Mouse (Mus musculus) kidney, postnatal 0 days (tissue): ENCODE data around the gene 1700028P14Rik. TPM values are rescaled to one million over a fixed set of nuclear protein-coding genes. Genes with fewer than 3 reads are reported as not detected.

Experiments
- ATAC-seq: fragments of 200-750 bp; cut with Nextera tagmentation; replicated peaks from 2 replicates; pipeline ENCODE4 v1.8.0; 2017; ENCODE audit warnings: low read depth, moderate number of reproducible peaks, moderate TSS enrichment, moderate library complexity; ENCODE audit not compliant: low FRiP score
- DNase-seq: peaks from one replicate; pipeline ENCODE4 v3.0.0-alpha.2; 2016; ENCODE audit warnings: low spot score
- H3K27ac ChIP-seq: fragments of 300-500 bp; sonication (generic); 2 replicates; pipeline ENCODE4 v1.5.1; 2014; ENCODE audit warnings: mild to moderate bottlenecking
- H3K27me3 ChIP-seq: fragments of 300-500 bp; sonication (generic); 2 replicates; pipeline ENCODE4 v1.6.1; 2014; ENCODE audit warnings: low read length, mixed read lengths; ENCODE audit not compliant: insufficient read depth
- H3K36me3 ChIP-seq: fragments of 300-500 bp; sonication (generic); 2 replicates; pipeline ENCODE4 v1.6.1; 2014; ENCODE audit warnings: low read length, mixed read lengths; ENCODE audit not compliant: insufficient read depth
- H3K4me1 ChIP-seq: fragments of 300-500 bp; sonication (generic); replicated peaks from 2 replicates; pipeline ENCODE4 v1.6.1; 2014; ENCODE audit warnings: antibody characterized with exemption, low read length, mixed read lengths; ENCODE audit not compliant: insufficient read depth
- H3K4me2 ChIP-seq: fragments of 300-500 bp; sonication (generic); 2 replicates; pipeline ENCODE4 v1.6.1; 2014; ENCODE audit warnings: mild to moderate bottlenecking, low read length, moderate library complexity, mixed read lengths
- H3K4me3 ChIP-seq: fragments of 300-500 bp; sonication (generic); replicated peaks from 2 replicates; pipeline ENCODE4 v1.5.1; 2014; ENCODE audit warnings: low read depth, low read length
- H3K9ac ChIP-seq: fragments of 300-500 bp; sonication (generic); 2 replicates; pipeline ENCODE4 v1.6.1; 2014; ENCODE audit warnings: low read depth, low read length
- H3K9me3 ChIP-seq: fragments of 300-500 bp; sonication (generic); replicated peaks from 2 replicates; pipeline ENCODE4 v1.6.1; 2016; ENCODE audit warnings: low read length, inconsistent platforms, mixed read lengths
- CTCF ChIP-seq: IDR thresholded peaks from 2 replicates; pipeline ENCODE4 v1.5.1; 2016; ENCODE audit warnings: antibody characterized with exemption, low read depth, mild to moderate bottlenecking, moderate library complexity
- WGBS: fragments of 180-500 bp; shearing (Covaris S2); extraction: QIAGEN DNeasy Blood & Tissue Kit; methylation state at CpG from one replicate; pipeline ENCODE4 v1.1.7; 2014; 5-methylcytosine and 5-hydroxymethylcytosine counted together
- polyA plus RNA-seq: library from polyadenylated mRNA; unstranded; fragments of >200 nt; fragmentation: Nextera tagmentation; extraction: Ambion mirVana; gene quantifications from 2 replicates; pipeline ENCODE4 v1.2.1, GENCODE M21; 2015

The 1700028P14Rik gene
- polyA plus RNA-seq, 1 experiment from 2014 or later: 1.2 TPM

- no peak overlapping the region for H3K4me2 ChIP-seq
- H3K9ac ChIP-seq: no peak overlapping the region
- DNase-seq: no peak
- H3K36me3 ChIP-seq: no peaks in the 10 kb centered on the region
- H3K27me3 ChIP-seq: no peaks in the 10 kb centered on the region
- TF ChIP-seq CTCF: no peak
- no peaks in the 10 kb centered on the region for H3K4me1 ChIP-seq
- no peak overlapping the region for H3K4me3 ChIP-seq
- H3K27ac ChIP-seq: no peak overlapping the region
- no peak for ATAC-seq
- H3K9me3 ChIP-seq: no peaks in the 10 kb centered on the region
- 89% methylated on average over 4 of the region's 4 CpGs for WGBS
Observed at GRCm38 (mm10) chr19:23542759-23543158, 109.9 kb downstream of the 1700028P14Rik start.

- Histone ChIP-seq H3K36me3 (no peaks in the 10 kb centered on the region), H3K27ac (no peak overlapping the region), H3K27me3 (no peaks in the 10 kb centered on the region), H3K9ac (no peak overlapping the region), H3K4me1 (no peaks in the 10 kb centered on the region), H3K4me3 (no peak overlapping the region), H3K4me2 (no peak overlapping the region), H3K9me3 (no peaks in the 10 kb centered on the region)
- TF ChIP-seq CTCF: no peak
- WGBS: 93% methylated on average over 3 of the region's 3 CpGs
- ATAC-seq: no peak
- DNase-seq: no peak
Observed at GRCm38 (mm10) chr19:23535700-23536099, 116.9 kb downstream of the 1700028P14Rik start.

GRCm38 (mm10) chr19:23531899-23532298, 120.7 kb downstream of the 1700028P14Rik start:
- DNase-seq (no peak), ATAC-seq (no peak)
- Histone ChIP-seq H3K9me3 (no peaks in the 10 kb centered on the region), H3K27ac (no peak overlapping the region), H3K4me1 (no peaks in the 10 kb centered on the region), H3K36me3 (no peaks in the 10 kb centered on the region), H3K27me3 (no peaks in the 10 kb centered on the region), H3K4me3 (no peak overlapping the region), H3K9ac (no peak overlapping the region), H3K4me2 (no peak overlapping the region)
- WGBS: 56% methylated on average over 4 of the region's 4 CpGs
- TF ChIP-seq CTCF: no peak

GRCm38 (mm10) chr19:23523711-23524110, 128.9 kb downstream of the 1700028P14Rik start:
- Histone ChIP-seq H3K4me1 (no peaks in the 10 kb centered on the region), H3K4me2 (no peak overlapping the region), H3K9me3 (no peaks in the 10 kb centered on the region), H3K9ac (no peak overlapping the region), H3K4me3 (no peak overlapping the region), H3K27ac (no peak overlapping the region), H3K36me3 (no peaks in the 10 kb centered on the region), H3K27me3 (no peaks in the 10 kb centered on the region)
- ATAC-seq: no peak
- WGBS: 19% methylated on average over 1 of the region's 1 CpGs
- peak; percentile 81 for DNase-seq
- TF ChIP-seq CTCF: peak; percentile 93

- DNase-seq: no peak
- Histone ChIP-seq H3K4me2 (no peak overlapping the region), H3K36me3 (no peaks in the 10 kb centered on the region), H3K9ac (no peak overlapping the region), H3K27me3 (no peaks in the 10 kb centered on the region), H3K4me1 (no peaks in the 10 kb centered on the region), H3K4me3 (no peak overlapping the region), H3K9me3 (no peaks in the 10 kb centered on the region), H3K27ac (no peak overlapping the region)
- WGBS: 83% methylated on average over 4 of the region's 4 CpGs
- no peak for TF ChIP-seq CTCF
- no peak for ATAC-seq
Observed at GRCm38 (mm10) chr19:23521831-23522230, 130.8 kb downstream of the 1700028P14Rik start.

GRCm38 (mm10) chr19:23521071-23521470, 131.5 kb downstream of the 1700028P14Rik start:
- 87% methylated on average over 8 of the region's 8 CpGs for WGBS
- no peak overlapping the region for H3K4me2 ChIP-seq
- H3K36me3 ChIP-seq: no peaks in the 10 kb centered on the region
- no peak for TF ChIP-seq CTCF
- H3K9ac ChIP-seq: no peak overlapping the region
- no peaks in the 10 kb centered on the region for H3K27me3 ChIP-seq
- H3K4me3 ChIP-seq: no peak overlapping the region
- no peaks in the 10 kb centered on the region for H3K4me1 ChIP-seq
- no peak for DNase-seq
- H3K27ac ChIP-seq: no peak overlapping the region
- no peak for ATAC-seq
- no peaks in the 10 kb centered on the region for H3K9me3 ChIP-seq

GRCm38 (mm10) chr19:23520629-23521028, 132.0 kb downstream of the 1700028P14Rik start:
- no peak for TF ChIP-seq CTCF

More at GRCm38 (mm10) chr19:23520629-23521028, 132.0 kb downstream of the 1700028P14Rik start:
- ATAC-seq: no peak
- no peak for DNase-seq
- Histone ChIP-seq H3K4me3 (no peak overlapping the region), H3K4me1 (no peaks in the 10 kb centered on the region), H3K27ac (no peak overlapping the region), H3K36me3 (no peaks in the 10 kb centered on the region), H3K4me2 (no peak overlapping the region), H3K9me3 (no peaks in the 10 kb centered on the region), H3K27me3 (no peaks in the 10 kb centered on the region), H3K9ac (no peak overlapping the region)
- 64% methylated on average over 5 of the region's 5 CpGs for WGBS
